Mouse (Mus musculus) intestine, postnatal 0 days (tissue): ENCODE results near the gene Elf1. TPM values are rescaled to one million over a fixed set of nuclear protein-coding genes. Genes with fewer than 3 reads are reported as not detected.
A peak's percentile ranks its signal among the peaks of the same experiment; 100 is the strongest.
"Not testable (repeated sequence)": the region's sequence is repeated elsewhere in the genome, so short reads cannot be mapped to it uniquely, and the experiment has no call there.

Source experiments
- ATAC-seq: fragments of 200-750 bp; cut with Nextera tagmentation; 2 replicates; pipeline ENCODE4 v1.8.0; 2017; ENCODE audit warnings: mild to moderate bottlenecking, moderate TSS enrichment, moderate library complexity
- H3K27ac ChIP-seq: fragments of 300-500 bp; sonication (generic); 2 replicates; pipeline ENCODE4 v1.5.1; 2014; ENCODE audit warnings: mild to moderate bottlenecking, low read depth, low read length, moderate library complexity
- H3K27me3 ChIP-seq: fragments of 300-500 bp; sonication (generic); replicated peaks from 2 replicates; pipeline ENCODE4 v1.6.1; 2014; ENCODE audit warnings: low read length, mixed read lengths; ENCODE audit not compliant: control insufficient read depth, insufficient read depth
- H3K36me3 ChIP-seq: fragments of 300-500 bp; sonication (generic); 2 replicates; pipeline ENCODE4 v1.6.1; 2014; ENCODE audit warnings: mild to moderate bottlenecking, moderate library complexity; ENCODE audit not compliant: control insufficient read depth, insufficient read depth
- H3K4me1 ChIP-seq: fragments of 300-500 bp; sonication (generic); replicated peaks from 2 replicates; pipeline ENCODE4 v1.6.1; 2014; ENCODE audit warnings: antibody characterized with exemption, low read length, mixed read lengths; ENCODE audit not compliant: control insufficient read depth, insufficient read depth
- H3K4me2 ChIP-seq: fragments of 300-500 bp; sonication (generic); replicated peaks from 2 replicates; pipeline ENCODE4 v1.6.1; 2014; ENCODE audit warnings: low read depth, mild to moderate bottlenecking, moderate library complexity
- H3K4me3 ChIP-seq: fragments of 300-500 bp; sonication (generic); 2 replicates; pipeline ENCODE4 v1.5.1; 2014; ENCODE audit warnings: low read depth, low read length
- H3K9ac ChIP-seq: fragments of 300-500 bp; sonication (generic); 2 replicates; pipeline ENCODE4 v1.6.1; 2014; ENCODE audit warnings: mild to moderate bottlenecking, low read depth, low read length
- H3K9me3 ChIP-seq: fragments of 300-500 bp; sonication (generic); 2 replicates; pipeline ENCODE4 v1.6.1; 2016; ENCODE audit warnings: mixed run types; ENCODE audit not compliant: control insufficient read depth
- CTCF ChIP-seq: sonication (generic); IDR thresholded peaks from 2 replicates; pipeline ENCODE4 v1.5.1; 2016; ENCODE audit warnings: low read depth, mild to moderate bottlenecking, control low read depth, antibody characterized with exemption, moderate library complexity
- WGBS: fragments of 180-500 bp; shearing (Covaris S2); extraction: QIAGEN DNeasy Blood & Tissue Kit; methylation state at CpG from one replicate; pipeline ENCODE4 v1.1.7; 2014; 5-methylcytosine and 5-hydroxymethylcytosine counted together
- polyA plus RNA-seq: library from polyadenylated mRNA; unstranded; fragments of >200 nt; fragmentation: Nextera tagmentation; extraction: Ambion mirVana; gene quantifications from 2 replicates; pipeline ENCODE4 v1.2.1, GENCODE M21; 2015

Gene Elf1
- polyA plus RNA-seq, 1 experiment from 2014 or later: 19.2 TPM

DNA sequence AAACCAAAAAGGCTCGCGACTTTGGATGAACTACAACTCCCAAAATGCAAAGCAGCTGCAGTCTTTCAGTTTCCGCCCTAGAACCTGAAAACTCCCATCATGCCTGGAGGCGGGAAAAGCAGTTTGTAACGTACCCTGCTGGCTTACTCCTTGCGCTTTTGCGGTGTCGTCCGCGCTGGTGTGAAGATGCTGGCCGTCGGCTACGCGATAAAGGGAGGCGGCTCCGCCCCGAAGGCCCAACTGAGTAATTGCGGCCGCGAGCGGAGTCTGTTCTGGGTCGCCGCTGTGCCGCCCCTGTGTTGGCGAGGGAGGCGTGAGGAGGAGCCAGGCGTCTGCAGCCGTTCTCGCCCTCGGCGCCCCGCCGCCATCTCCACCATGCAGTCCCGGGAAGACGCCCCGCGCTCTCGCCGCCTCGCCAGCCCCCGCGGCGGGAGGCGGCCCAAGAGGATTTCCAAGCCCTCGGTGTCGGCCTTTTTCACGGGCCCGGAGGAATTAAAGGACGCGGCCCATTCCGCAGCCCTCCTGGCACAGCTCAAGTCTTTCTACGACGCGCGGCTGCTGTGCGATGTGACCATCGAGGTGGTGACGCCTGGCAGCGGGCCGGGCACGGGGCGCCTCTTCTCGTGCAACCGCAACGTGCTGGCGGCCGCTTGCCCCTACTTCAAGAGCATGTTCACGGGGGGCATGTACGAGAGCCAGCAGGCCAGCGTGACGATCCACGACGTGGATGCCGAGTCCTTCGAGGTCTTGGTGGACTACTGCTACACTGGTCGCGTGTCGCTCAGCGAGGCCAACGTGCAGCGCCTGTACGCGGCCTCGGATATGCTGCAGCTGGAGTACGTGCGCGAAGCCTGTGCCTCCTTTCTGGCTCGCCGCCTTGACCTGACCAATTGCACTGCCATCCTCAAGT lies 29.1 kb upstream of the Elf1 start, which contains the start of gene Kbtbd6:
Gene Kbtbd6 (plus strand): TSS at position 155 of the 910 bp plus-strand sequence.
- not testable (repeated sequence) for H3K9ac ChIP-seq, H3K9me3 ChIP-seq, H3K36me3 ChIP-seq, H3K4me1 ChIP-seq, H3K27me3 ChIP-seq, H3K27ac ChIP-seq
- WGBS: 17% methylated on average over 41 of the region's 89 CpGs
- ATAC-seq: peak; percentile 67
- peak; percentile 25 for TF ChIP-seq CTCF
- Histone ChIP-seq H3K4me2 (peak within 1 kb of the TSS; percentile 74), H3K4me3 (peak within 1 kb of the TSS; percentile 43)

DNA sequence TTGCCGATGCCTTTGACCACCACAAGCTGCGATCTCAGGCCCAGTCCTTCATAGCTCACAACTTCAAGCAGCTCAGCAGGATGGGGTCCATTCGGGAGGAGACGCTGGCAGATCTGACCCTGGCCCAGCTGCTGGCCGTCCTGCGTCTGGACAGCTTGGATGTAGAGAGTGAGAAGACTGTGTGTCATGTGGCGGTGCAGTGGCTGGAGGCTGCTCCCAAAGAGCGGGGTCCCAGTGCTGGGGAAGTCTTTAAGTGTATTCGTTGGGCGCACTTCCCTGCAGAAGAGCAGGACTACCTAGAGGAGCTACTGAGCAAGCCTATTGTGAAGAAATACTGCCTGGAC lies 28.4 kb upstream of the Elf1 start:
- not testable (repeated sequence) for H3K27ac ChIP-seq, H3K4me3 ChIP-seq, H3K4me2 ChIP-seq, H3K4me1 ChIP-seq, ATAC-seq, H3K27me3 ChIP-seq, H3K9me3 ChIP-seq, H3K36me3 ChIP-seq, H3K9ac ChIP-seq
- WGBS: 94% methylated on average over 5 of the region's 10 CpGs

DNA sequence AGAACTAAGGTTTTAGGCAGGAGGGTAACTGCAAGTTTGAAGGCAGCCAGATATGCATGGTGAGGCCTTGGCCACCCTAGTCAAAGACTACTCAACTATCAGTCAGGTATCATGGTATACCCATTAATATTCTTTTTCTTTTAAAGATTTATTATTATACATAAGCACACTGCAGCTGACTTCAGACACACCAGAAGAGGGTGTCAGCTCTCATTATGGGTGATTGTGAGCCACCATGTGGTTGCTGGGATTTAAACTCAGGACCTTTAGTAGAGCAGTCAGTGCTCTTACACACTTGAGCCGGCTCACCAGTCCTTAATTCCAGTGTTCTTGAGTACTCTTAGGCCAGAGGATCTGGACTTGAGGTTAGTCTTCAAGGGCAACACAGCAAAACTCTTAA lies 20.6 kb upstream of the Elf1 start:
- no peak for ATAC-seq
- Histone ChIP-seq H3K4me3 (no peak overlapping the region), H3K9me3 (no peaks in the 10 kb centered on the region), H3K4me2 (no peak overlapping the region), H3K36me3 (peaks cover 27% of the 10 kb centered on the region), H3K27ac (no peak overlapping the region), H3K27me3 (no peaks in the 10 kb centered on the region), H3K9ac (no peak overlapping the region), H3K4me1 (no peaks in the 10 kb centered on the region)
- TF ChIP-seq CTCF: no peak
- WGBS: 92% methylated on average over 1 of the region's 1 CpGs

DNA sequence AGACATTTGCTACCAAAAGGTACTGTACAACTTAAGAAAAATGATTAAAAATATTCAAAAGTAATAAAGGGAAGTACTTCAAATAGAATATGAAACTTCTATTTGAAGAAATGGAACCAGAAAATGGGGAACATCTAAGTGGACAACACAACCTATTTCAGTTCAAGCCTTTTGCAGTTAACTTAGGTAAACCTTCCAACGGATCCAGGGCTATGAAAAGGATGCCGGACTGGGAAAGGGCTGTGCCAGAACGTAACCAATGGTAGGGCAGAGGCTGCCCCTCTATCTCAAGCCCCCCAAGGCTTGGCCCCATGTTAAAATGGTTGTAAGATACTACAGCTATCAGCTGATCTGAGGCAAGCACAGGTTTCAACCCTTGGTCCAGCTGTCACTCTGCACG lies 20.0 kb upstream of the Elf1 start:
- no peak for ATAC-seq
- Histone ChIP-seq H3K27me3 (no peaks in the 10 kb centered on the region), H3K4me2 (no peak overlapping the region)

DNA sequence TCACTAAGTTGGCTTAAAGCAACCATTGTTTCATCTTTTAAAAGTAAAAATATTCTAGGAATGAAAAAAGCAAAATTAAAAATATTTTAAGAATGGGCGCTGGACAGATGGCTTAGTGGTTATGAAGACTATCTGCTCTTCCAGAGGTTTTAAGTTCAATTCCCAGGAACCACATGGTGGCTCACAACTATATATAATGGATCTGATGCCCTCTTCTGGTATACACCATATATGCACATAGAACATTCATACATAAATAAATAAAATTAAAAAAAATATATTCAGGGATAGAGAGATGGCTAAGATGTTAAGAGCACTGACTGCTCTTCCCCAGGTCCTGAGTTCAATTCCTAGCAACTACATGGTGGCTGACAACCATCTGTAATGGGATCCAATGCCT lies 15.4 kb upstream of the Elf1 start:
- Histone ChIP-seq H3K27ac (no peak overlapping the region), H3K4me3 (no peak overlapping the region), H3K9me3 (no peaks in the 10 kb centered on the region), H3K4me2 (no peak overlapping the region), H3K9ac (no peak overlapping the region), H3K4me1 (no peaks in the 10 kb centered on the region), H3K36me3 (peaks cover 64% of the 10 kb centered on the region), H3K27me3 (no peaks in the 10 kb centered on the region)
- ATAC-seq: no peak
- WGBS: 90% methylated on average over 1 of the region's 1 CpGs
- TF ChIP-seq CTCF: peak; percentile 28

More for the DNA sequence above, 20.0 kb upstream of the Elf1 start:
- no peak overlapping the region for H3K27ac ChIP-seq
- H3K4me3 ChIP-seq: no peak overlapping the region
- H3K9me3 ChIP-seq: no peaks in the 10 kb centered on the region
- no peak for TF ChIP-seq CTCF
- peaks cover 31% of the 10 kb centered on the region for H3K36me3 ChIP-seq
- H3K9ac ChIP-seq: no peak overlapping the region
- H3K4me1 ChIP-seq: no peaks in the 10 kb centered on the region
- 90% methylated on average over 4 of the region's 4 CpGs for WGBS

DNA sequence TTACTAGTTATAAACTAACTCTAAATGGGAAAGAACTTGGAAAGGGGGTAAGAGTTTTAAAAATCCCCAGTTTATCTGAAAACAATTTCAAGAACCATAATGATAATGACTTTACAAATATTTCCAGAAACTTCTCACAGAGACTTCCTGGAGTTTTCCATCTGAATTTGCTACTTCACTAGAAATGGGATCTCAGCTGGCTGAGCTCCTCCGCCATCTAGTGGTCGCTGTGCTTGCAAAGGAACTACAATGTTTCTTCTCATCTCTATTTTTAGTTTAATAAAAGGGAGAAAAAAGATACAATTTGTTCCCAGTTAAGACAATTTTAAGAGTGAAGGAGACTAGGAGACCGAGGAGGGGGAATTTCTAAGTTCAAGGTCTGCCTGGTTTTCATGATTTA lies 13.4 kb upstream of the Elf1 start:
- H3K27ac ChIP-seq: no peak overlapping the region
- ATAC-seq: no peak
- H3K36me3 ChIP-seq: peaks cover 66% of the 10 kb centered on the region
- no peak overlapping the region for H3K4me2 ChIP-seq
- 23% methylated on average over 3 of the region's 3 CpGs for WGBS
- no peaks in the 10 kb centered on the region for H3K27me3 ChIP-seq
- no peaks in the 10 kb centered on the region for H3K4me1 ChIP-seq
- peak; percentile 83 for TF ChIP-seq CTCF
- no peak overlapping the region for H3K9ac ChIP-seq
- no peak overlapping the region for H3K4me3 ChIP-seq
- H3K9me3 ChIP-seq: no peaks in the 10 kb centered on the region
